Mouse (Mus musculus) embryonic stem cell, embryonic (primary cell): Measurements from ENCODE around the gene Sf3b4.

Experiments used
- CTCF ChIA-PET, 4 experiments: fragments of 300-600 bp in 2 of 4; fragments of 350-600 bp in 2 of 4; sonication (Branson Sonifier 250); formaldehyde crosslinking; loops; one replicate each; lab custom pipeline; 2022; ENCODE audit warnings: inconsistent platforms in 2 of 4; lab: Charles Lee
- POLR2A ChIA-PET, 4 experiments: fragments of 300-600 bp in 2 of 4; fragments of 350-600 bp in 2 of 4; sonication (Branson Sonifier 250); formaldehyde crosslinking; loops; one replicate each; lab custom pipeline; 2022; ENCODE audit warnings: antibody characterized with exemption in 4 of 4, inconsistent platforms in 1 of 4; lab: Charles Lee

Gene Sf3b4

DNA sequence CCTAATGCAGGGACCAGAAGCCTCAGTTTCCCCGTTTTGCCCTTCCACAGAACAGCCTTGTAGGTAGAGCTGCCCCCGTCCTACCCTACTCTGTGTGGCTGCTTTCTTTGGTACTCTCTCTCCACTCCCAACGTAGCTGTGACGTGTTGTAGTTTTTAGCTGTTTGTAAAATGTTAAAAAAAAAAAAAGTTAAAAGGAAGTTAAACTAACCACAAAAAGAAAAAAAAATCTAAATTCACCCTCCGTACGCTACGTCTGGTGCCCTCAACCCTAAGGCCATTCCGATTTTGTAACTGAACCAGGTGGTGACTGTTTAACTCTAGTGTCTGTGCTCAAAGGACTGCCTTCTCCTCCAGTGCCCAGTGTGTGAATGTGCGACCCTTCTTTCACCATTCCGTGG is 22.8 kb downstream of the Sf3b4 start:
- ChIA-PET POLR2A (interaction anchor here in 3 of 4 experiments (0.6 to 5.8 kb wide), 9 partner anchors 12 to 269 kb away, joined by 3 to 207 read pairs (median 21); partner anchors contain the start of genes Bola1 (in 1 of the 3), Hist2h2ab (in 1 of the 3), Hist2h2ac (in 1 of the 3) and Hist2h2bb (in 1 of the 3)), CTCF (no interaction called here)

DNA sequence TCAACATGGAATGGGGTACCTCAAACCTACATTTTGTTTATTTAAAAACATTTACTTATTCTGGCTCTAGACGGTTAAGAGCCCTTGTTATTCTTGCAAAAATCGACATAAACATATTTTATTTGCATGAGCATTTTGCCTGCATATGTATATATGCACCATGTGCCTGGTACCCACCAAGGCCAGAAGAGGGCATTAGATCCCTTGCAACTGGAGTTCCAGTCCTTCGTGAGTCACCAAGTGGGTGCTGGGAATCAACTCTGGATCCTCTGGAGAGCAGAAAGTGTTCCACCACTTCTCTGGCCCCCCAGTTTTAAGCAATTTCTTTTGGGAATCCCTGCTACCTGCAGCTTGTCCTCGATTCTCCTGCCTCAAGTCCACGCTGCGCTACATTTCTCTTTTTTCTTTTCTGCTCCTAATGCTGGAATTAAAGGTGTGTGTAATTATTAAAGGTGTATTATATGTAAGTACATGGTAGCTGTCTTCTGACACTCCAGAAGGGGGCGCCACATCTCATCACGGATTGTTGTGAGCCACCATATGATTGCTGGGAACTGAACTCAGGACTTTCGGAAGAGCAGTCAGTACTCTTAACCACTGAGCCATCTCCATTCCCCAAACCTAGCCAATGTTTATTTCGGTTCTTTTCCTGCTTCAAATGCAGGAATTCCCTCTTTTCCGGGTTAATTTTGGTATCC is 23.6 kb downstream of the Sf3b4 start:
- ChIA-PET POLR2A (interaction anchor here (0.6 to 5.8 kb wide), 63 partner anchors 8 to 522 kb away, joined by 3 to 207 read pairs (median 5); partner anchors contain the start of genes Bola1 (in 4 of the 4), Hist2h2ab (in 4 of the 4), Hist2h2ac (in 4 of the 4) and Hist2h2be (in 4 of the 4)), CTCF (interaction anchor here (0.5 to 4.5 kb wide), 12 partner anchors 12 to 475 kb away, joined by 3 to 52 read pairs (median 6); partner anchors contain the start of genes Bola1 (in 1 of the 4) and Hist2h2ab (in 1 of the 4))

DNA sequence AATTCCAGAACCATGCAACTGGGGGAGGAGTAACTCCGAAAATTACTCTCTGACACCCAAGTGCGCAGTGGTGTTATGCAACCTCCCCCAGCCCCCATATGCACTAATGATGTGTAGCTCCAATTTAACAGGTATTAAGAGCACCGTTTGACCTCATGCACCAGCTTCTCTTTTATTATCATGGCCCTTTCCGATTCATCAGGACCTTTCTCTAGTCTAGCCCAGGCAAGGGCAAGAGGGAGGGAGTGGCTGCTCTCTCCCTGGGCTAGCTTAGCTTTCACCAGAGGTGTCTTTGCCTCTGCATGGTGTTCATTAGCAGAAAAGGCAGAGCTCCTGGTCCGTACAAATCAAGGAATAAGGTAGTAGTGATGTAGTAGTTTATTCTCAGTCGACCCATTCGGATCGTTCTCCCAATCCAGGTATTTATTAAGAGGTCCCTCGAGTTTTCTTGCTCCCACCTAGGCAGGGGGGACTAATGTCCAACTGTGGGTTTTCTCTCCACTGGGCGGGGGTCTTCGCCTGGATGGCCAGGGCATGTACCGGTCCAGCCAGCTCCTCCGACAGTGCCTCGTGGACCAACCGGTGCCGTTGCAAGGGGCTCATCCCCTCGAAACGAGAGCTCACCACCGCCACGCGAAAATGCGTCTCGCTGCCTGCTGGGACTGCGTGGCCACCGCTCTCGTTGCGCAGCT is 24.5 kb downstream of the Sf3b4 start:
- ChIA-PET CTCF (interaction anchor here in 3 of 4 experiments (0.6 to 4.5 kb wide), 12 partner anchors 10 to 131 kb away, joined by 3 to 52 read pairs (median 6); partner anchors contain the start of genes Bola1 (in 1 of the 3), Hist2h2ab (in 1 of the 3), Hist2h2ac (in 1 of the 3) and Hist2h2be (in 1 of the 3)), POLR2A (interaction anchor here (0.6 to 5.8 kb wide), 82 partner anchors 8 to 522 kb away, joined by 3 to 207 read pairs (median 5); partner anchors contain the start of genes Bola1 (in 4 of the 4), Hist2h2ab (in 4 of the 4), Hist2h2ac (in 4 of the 4) and Hist2h2be (in 4 of the 4))

DNA sequence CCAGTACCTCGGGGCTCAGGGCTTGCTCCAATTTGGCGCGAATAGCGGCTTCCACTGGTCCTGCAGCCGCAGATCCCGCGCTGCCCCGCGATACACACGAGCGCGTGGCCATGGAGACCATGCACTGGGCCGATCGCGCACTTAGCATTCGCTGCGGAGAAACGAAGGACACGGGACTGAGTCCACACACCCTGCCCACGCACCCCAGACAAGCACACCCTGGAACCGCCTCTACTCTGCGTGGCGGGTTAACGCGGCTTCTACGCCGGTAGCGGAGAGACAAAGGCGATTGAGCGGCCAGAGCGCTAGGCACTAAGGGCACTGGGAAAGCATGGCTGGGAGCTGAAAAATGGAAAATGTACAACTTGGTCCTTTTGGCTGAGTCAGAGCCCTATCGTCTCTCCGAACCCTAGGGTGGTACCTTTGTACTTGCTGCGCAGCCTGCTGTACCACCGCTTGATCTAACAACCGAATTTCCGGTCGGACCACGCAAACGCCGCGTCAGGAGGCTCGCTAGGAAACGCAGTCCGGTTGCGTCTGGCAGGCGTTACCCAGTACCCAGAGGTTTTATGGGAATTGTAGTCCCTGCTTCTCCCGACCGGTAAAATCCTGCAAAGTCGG is 25.1 kb downstream of the Sf3b4 start:
- ChIA-PET POLR2A (interaction anchor here (0.6 to 5.8 kb wide), 78 partner anchors 9 to 341 kb away, joined by 3 to 207 read pairs (median 5); partner anchors contain the start of genes Bola1 (in 4 of the 4), Hist2h2ab (in 4 of the 4), Hist2h2ac (in 4 of the 4) and Hist2h2be (in 4 of the 4)), CTCF (interaction anchor here in 3 of 4 experiments (0.6 to 4.5 kb wide), 10 partner anchors 10 to 131 kb away, joined by 3 to 52 read pairs (median 6); partner anchors contain the start of genes Bola1 (in 1 of the 3), Hist2h2ab (in 1 of the 3), Hist2h2ac (in 1 of the 3) and Hist2h2be (in 1 of the 3))

DNA sequence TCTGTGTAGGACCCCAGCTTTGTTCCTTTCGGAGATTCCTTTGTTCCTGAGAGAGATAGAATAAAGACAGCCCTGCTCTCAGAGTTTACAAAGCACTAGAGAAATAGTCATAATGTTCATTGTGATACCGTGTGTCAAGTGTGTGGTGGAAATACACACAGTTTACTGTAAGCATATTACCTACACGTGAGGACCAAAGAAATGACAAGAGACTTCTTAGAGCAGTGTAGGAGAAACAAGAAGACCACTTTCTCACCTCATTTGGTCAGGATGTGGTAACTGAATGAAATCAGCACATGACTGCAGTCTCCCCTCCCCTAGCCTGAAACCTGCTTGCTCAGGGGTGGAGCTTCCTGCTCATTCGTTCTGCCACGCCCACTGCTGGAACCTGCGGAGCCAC is 26.0 kb downstream of the Sf3b4 start:
- CTCF ChIA-PET, result interaction anchor here in 3 of 4 experiments (0.8 to 4.5 kb wide), 3 partner anchors 10 to 11 kb away, joined by 3 to 52 read pairs (median 3); no protein-coding TSS in a partner anchor
- POLR2A ChIA-PET, result interaction anchor here (0.7 to 5.8 kb wide), 39 partner anchors 8 to 342 kb away, joined by 3 to 207 read pairs (median 5); partner anchors contain the start of genes Bola1 (in 4 of the 4), Hist2h2ab (in 4 of the 4), Hist2h2ac (in 3 of the 4) and Hist2h2bb (in 3 of the 4)

- ChIA-PET POLR2A (interaction anchor here (0.6 to 5.8 kb wide), 39 partner anchors 8 to 212 kb away, joined by 3 to 207 read pairs (median 4); partner anchors contain the start of genes Bola1 (in 4 of the 4), Hist2h2ab (in 4 of the 4), Hist2h2ac (in 3 of the 4) and Hist2h2bb (in 3 of the 4)), CTCF (interaction anchor here (0.6 to 4.5 kb wide), 8 partner anchors 10 to 964 kb away, joined by 3 to 52 read pairs (median 4); no protein-coding TSS in a partner anchor)
These were observed 26.6 kb downstream of the Sf3b4 start for GRCm38 (mm10) chr3:96198601-96199251.

GRCm38 (mm10) chr3:96199731-96200130 is 27.6 kb downstream of the Sf3b4 start:
- CTCF ChIA-PET, result interaction anchor here in 2 of 4 experiments (0.6 to 4.5 kb wide), 2 partner anchors 9 to 529 kb away, joined by 3 to 52 read pairs; no protein-coding TSS in a partner anchor

DNA sequence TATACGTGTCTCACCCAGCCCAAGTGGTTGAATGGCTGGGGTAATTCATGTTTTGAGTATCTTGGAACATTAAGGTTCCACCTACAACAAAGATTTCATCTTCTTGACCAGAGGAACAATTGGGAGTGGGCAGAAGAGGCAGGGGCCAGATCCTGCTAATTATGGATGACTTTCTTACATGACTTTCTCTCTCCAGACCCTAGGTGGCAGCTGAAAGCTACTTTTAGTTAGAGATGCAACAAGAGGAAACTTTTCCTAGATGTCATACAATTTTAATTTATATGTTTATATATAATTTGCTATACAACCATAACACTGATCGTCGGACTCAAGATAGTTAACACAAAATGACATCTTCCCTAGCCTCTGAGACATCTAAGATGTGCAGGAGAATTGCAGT is 35.7 kb downstream of the Sf3b4 start:
- CTCF ChIA-PET, result interaction anchor here in 2 of 4 experiments (1.2 to 4.1 kb wide), 6 partner anchors 10 to 70 kb away, joined by 3 to 52 read pairs (median 8); partner anchors contain the start of genes Bola1 (in 2 of the 2), Hist2h2ab (in 2 of the 2), Hist2h2ac (in 1 of the 2) and Hist2h2be (in 1 of the 2)
- POLR2A ChIA-PET, result interaction anchor here (0.9 to 8.2 kb wide), 14 partner anchors 9 to 62 kb away, joined by 3 to 116 read pairs (median 7); partner anchors contain the start of genes Bola1 (in 4 of the 4), Hist2h2ab (in 4 of the 4), Hist2h2ac (in 3 of the 4) and Hist2h2be (in 3 of the 4)

More at GRCm38 (mm10) chr3:96199731-96200130, 27.6 kb downstream of the Sf3b4 start:
- POLR2A ChIA-PET, result interaction anchor here in 3 of 4 experiments (1.1 to 5.8 kb wide), 15 partner anchors 9 to 142 kb away, joined by 3 to 207 read pairs (median 25); partner anchors contain the start of genes Bola1 (in 3 of the 3), Hist2h2ab (in 3 of the 3), Hist2h2ac (in 3 of the 3) and Hist2h2be (in 3 of the 3)

DNA sequence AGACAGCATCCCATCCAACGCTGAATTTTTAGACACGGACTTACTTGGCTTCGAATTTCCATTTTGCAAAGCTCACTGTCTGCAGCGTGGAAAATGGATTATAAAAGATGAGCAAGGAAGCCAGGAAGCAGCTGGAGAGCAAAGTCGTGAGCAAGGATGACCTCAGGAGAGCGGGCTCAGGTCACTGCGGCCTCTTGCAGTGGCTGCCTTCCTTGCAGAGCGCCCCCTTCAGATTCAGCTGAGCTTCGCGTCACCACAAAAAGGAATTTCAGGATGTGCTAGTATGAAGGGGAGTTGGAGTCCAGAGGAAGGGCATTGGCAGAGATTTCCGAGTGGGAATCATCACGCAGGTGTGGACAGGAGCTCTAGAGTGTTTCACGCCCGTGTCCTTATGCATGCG is 37.1 kb downstream of the Sf3b4 start:
- ChIA-PET POLR2A (interaction anchor here in 3 of 4 experiments (0.6 to 8.2 kb wide), 21 partner anchors 10 to 371 kb away, joined by 3 to 116 read pairs (median 5); partner anchors contain the start of genes Bola1 (in 3 of the 3), Hist2h2ab (in 3 of the 3), Hist2h2ac (in 3 of the 3) and Hist2h2be (in 3 of the 3)), CTCF (interaction anchor here (0.6 to 4.1 kb wide), 20 partner anchors 10 to 304 kb away, joined by 3 to 52 read pairs (median 4); partner anchors contain the start of genes Bola1 (in 2 of the 4), Hist2h2ab (in 2 of the 4), Hist2h2ac (in 2 of the 4) and Hist2h2be (in 2 of the 4))

DNA sequence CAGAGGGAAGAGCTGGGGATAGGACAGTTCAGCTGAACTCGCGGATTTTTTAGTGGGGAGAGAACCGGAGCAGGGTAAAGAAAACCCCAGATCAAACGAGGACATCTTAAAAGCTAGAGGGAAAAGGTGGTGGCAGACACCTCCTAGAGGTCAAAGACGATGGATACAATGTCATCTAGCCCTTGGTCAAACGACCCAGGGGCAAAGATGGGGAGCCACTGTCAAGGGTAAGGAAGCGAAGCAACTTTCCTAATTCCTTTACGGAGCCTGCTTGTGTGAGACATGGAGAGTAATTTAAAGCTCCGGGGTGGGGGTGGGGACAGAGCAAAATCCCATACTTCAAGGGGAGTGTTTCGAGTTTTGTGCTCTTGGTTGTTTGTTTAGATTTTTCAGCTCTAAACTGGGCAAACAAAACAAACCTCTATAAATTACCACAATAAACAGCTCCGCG is 47.1 kb downstream of the Sf3b4 start:
- CTCF ChIA-PET, result interaction anchor here (0.5 to 2.2 kb wide), 17 partner anchors 9 to 500 kb away, joined by 3 to 17 read pairs (median 5); partner anchors contain the start of genes Hist2h4 (in 2 of the 4) and Hist2h2bb (in 1 of the 4)
- POLR2A ChIA-PET, result interaction anchor here (0.6 to 15.1 kb wide), 127 partner anchors 8 to 1909 kb away, joined by 3 to 457 read pairs (median 7); partner anchors contain the start of genes Hist2h2bb (in 4 of the 4), Hist2h3b (in 4 of the 4), Hist2h4 (in 4 of the 4) and Hist2h2aa1 (in 3 of the 4)

- POLR2A ChIA-PET, result interaction anchor here (0.5 to 15.1 kb wide), 132 partner anchors 8 to 1206 kb away, joined by 3 to 457 read pairs (median 6); partner anchors contain the start of genes Hist2h2bb (in 4 of the 4), Hist2h3b (in 4 of the 4), Hist2h4 (in 4 of the 4) and Hist2h2aa1 (in 3 of the 4)
- CTCF ChIA-PET, result interaction anchor here (0.5 to 2.2 kb wide), 17 partner anchors 9 to 499 kb away, joined by 3 to 17 read pairs (median 5); partner anchors contain the start of genes Hist2h4 (in 2 of the 4) and Hist2h2bb (in 1 of the 4)
These were observed 47.6 kb downstream of the Sf3b4 start, which contains the start of the genes Bola1 and Hist2h2ab for GRCm38 (mm10) chr3:96219661-96220130. Bola1 (minus strand) TSS chr3:96219709. Hist2h2ab (plus strand) TSS chr3:96219865.

DNA sequence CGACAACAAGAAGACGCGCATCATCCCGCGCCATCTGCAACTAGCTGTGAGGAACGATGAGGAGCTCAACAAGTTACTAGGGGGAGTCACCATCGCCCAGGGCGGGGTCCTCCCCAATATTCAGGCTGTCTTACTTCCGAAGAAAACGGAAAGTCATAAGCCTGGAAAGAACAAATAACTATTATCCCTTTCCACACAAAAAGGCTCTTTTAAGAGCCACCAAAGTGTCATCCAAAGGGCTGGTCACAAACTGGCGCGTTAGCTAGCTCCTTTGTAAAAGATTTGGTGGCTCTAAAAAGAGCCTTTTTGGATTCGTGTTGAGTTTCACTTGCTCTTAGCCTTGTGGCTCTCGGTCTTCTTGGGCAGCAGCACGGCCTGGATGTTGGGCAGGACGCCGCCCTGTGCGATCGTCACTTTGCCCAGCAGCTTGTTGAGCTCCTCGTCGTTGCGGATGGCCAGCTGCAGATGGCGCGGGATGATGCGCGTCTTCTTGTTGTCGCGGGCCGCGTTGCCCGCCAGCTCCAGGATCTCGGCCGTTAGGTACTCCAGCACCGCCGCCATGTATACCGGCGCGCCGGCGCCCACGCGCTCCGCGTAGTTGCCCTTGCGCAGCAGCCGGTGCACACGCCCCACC is 48.1 kb downstream of the Sf3b4 start:
- CTCF ChIA-PET, result interaction anchor here (0.9 to 2.2 kb wide), 16 partner anchors 10 to 220 kb away, joined by 3 to 17 read pairs (median 4); partner anchors contain the start of genes Hist2h2bb (in 1 of the 4) and Hist2h4 (in 1 of the 4)
- POLR2A ChIA-PET, result interaction anchor here (0.5 to 15.1 kb wide), 158 partner anchors 8 to 1207 kb away, joined by 3 to 457 read pairs (median 5); partner anchors contain the start of genes Hist2h2bb (in 4 of the 4), Hist2h4 (in 4 of the 4), Hist2h2aa1 (in 3 of the 4) and Hist2h3b (in 3 of the 4)

DNA sequence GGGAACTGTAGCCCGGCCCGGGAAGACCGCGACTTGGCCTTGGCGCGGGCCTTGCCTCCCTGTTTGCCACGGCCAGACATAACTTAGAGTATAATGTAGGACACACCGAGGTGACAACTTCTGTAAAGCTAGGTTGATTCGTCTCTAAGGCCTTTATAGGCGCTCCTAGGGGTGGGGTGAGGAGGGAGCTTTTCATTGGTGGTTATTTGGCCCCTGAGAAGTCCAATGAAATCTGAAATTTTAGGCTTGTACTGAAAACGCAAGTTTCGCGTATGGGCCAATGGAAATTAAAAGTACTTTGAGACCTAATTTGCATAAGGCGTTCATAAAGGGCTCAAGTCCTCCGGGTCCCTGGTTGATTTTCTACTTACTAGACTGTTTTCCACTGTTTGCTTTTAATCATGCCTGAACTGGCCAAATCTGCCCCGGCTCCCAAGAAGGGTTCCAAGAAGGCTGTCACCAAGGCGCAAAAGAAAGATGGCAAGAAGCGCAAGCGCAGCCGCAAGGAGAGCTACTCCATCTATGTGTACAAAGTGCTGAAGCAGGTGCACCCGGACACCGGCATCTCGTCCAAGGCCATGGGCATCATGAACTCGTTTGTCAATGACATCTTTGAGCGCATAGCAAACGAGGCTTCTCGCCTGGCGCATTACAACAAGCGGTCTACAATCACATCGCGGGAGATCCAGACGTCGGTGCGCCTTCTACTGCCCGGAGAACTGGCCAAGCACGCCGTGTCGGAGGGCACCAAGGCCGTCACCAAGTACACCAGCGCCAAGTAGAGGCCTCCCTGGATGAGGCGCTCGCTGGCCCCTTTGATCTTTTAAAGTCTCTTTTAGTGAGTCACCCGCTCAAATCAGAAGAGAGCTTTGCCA is 48.9 kb downstream of the Sf3b4 start, which contains the start of the genes Hist2h2ac and Hist2h2be:
Hist2h2ac (minus strand) TSS at position 116 of the 875 bp plus-strand sequence.
Hist2h2be (plus strand) TSS at position 355 of the 875 bp plus-strand sequence.
- POLR2A ChIA-PET, result interaction anchor here (0.6 to 15.1 kb wide), 129 partner anchors 8 to 546 kb away, joined by 3 to 457 read pairs (median 5); partner anchors contain the start of genes Hist2h2bb (in 4 of the 4), Hist2h4 (in 4 of the 4), Hist2h2aa1 (in 3 of the 4) and Hist2h3b (in 3 of the 4)
- CTCF ChIA-PET, result interaction anchor here (0.6 to 2.2 kb wide), 13 partner anchors 12 to 1142 kb away, joined by 3 to 14 read pairs (median 4); no protein-coding TSS in a partner anchor
